Mouse (Mus musculus): ENCODE results near the gene Zfr.

- TF ChIP-seq CTCF (IDR thresholded peaks at IDR 0.05; ENCODE audit: low read depth): no peak
- TF ChIP-seq EP300 (optimal IDR thresholded peaks at IDR 0.05): no peak
Measured at GRCm38 (mm10) chr15:12068395-12069218, 49.0 kb upstream of the Zfr start.
